Mouse (Mus musculus): Measurements from ENCODE around the gene P2ry12. TPM values are rescaled to one million over a fixed set of nuclear protein-coding genes. Genes with fewer than 3 reads are reported as not detected.

The P2ry12 gene
- total RNA-seq, 2 experiments from 2014 or later: 10.0 to 13.5 TPM

GRCm38 (mm10) chr3:59234878-59235277 is 27.8 kb downstream of the P2ry12 start:
- intact Hi-C loops (cut with DNase I): no loop called here
- no peak for DNase-seq

GRCm38 (mm10) chr3:59230912-59231311 is 31.8 kb downstream of the P2ry12 start:
- no peak for DNase-seq
- intact Hi-C loops (cut with DNase I): no loop called here

- no peak for DNase-seq
- intact Hi-C loops (cut with DNase I): no loop called here
Measured at GRCm38 (mm10) chr3:59228730-59229551, 33.7 kb downstream of the P2ry12 start.

- DNase-seq: no peak
- intact Hi-C loops (cut with DNase I): no loop called here
Measured at GRCm38 (mm10) chr3:59227696-59228095, 35.0 kb downstream of the P2ry12 start.

GRCm38 (mm10) chr3:59225411-59225810 is 37.3 kb downstream of the P2ry12 start:
- no peak for DNase-seq
- intact Hi-C loops (cut with DNase I): no loop called here

GRCm38 (mm10) chr3:59222303-59222702 is 40.4 kb downstream of the P2ry12 start:
- intact Hi-C loops (cut with DNase I): no loop called here
- no peak for DNase-seq

GRCm38 (mm10) chr3:59219326-59219725 is 43.3 kb downstream of the P2ry12 start:
- DNase-seq: no peak
- intact Hi-C loops (cut with DNase I): no loop called here

- no peak for DNase-seq
- intact Hi-C loops (cut with DNase I): no loop called here
Measured at GRCm38 (mm10) chr3:59217211-59217610, 45.5 kb downstream of the P2ry12 start.

- no peak for DNase-seq
- intact Hi-C loops (cut with DNase I): no loop called here
Measured at GRCm38 (mm10) chr3:59212404-59212803, 50.3 kb downstream of the P2ry12 start.

GRCm38 (mm10) chr3:59211784-59212183 is 50.9 kb downstream of the P2ry12 start:
- DNase-seq: no peak
- intact Hi-C loops (cut with DNase I): no loop called here

- intact Hi-C loops (cut with DNase I): no loop called here
- DNase-seq: no peak
Measured at GRCm38 (mm10) chr3:59210727-59211126, 51.9 kb downstream of the P2ry12 start, which contains the start of gene P2ry13. P2ry13 (minus strand) TSS chr3:59210882.

- DNase-seq: no peak
- intact Hi-C loops (cut with DNase I): no loop called here
Measured at GRCm38 (mm10) chr3:59210089-59210488, 52.6 kb downstream of the P2ry12 start.

- DNase-seq: no peak
- intact Hi-C loops (cut with DNase I): loop anchor here (10.0 kb wide), 1 partner anchor 84 kb away; no protein-coding TSS in a partner anchor
Measured at GRCm38 (mm10) chr3:59208650-59209548, 53.8 kb downstream of the P2ry12 start.

- intact Hi-C loops (cut with DNase I): loop anchor here (10.0 kb wide), 1 partner anchor 81 kb away; no protein-coding TSS in a partner anchor
- no peak for DNase-seq
Measured at GRCm38 (mm10) chr3:59205941-59206340, 56.7 kb downstream of the P2ry12 start.

GRCm38 (mm10) chr3:59204719-59205503 is 57.8 kb downstream of the P2ry12 start:
- no peak for DNase-seq
- intact Hi-C loops (cut with DNase I): loop anchor here (10.0 kb wide), 1 partner anchor 80 kb away; no protein-coding TSS in a partner anchor

- intact Hi-C loops (cut with DNase I): loop anchor here (10.0 kb wide), 1 partner anchor 79 kb away; no protein-coding TSS in a partner anchor
Measured at GRCm38 (mm10) chr3:59203802-59204520, 58.7 kb downstream of the P2ry12 start.

GRCm38 (mm10) chr3:59197329-59197948 is 65.2 kb downstream of the P2ry12 start:
- peak; percentile 15 for DNase-seq
- intact Hi-C loops (cut with DNase I): no loop called here

More at GRCm38 (mm10) chr3:59203802-59204520, 58.7 kb downstream of the P2ry12 start:
- DNase-seq: no peak

- no peak for DNase-seq
- intact Hi-C loops (cut with DNase I): no loop called here
Measured at GRCm38 (mm10) chr3:59194938-59195337, 67.7 kb downstream of the P2ry12 start, which contains the start of gene Gpr87. Gpr87 (minus strand) TSS chr3:59195104.

- intact Hi-C loops (cut with DNase I): no loop called here
- DNase-seq: no peak
Measured at GRCm38 (mm10) chr3:59194099-59194498, 68.6 kb downstream of the P2ry12 start.
